Mouse (Mus musculus) embryonic fibroblast, embryonic 13.5 days (primary cell): ENCODE data around the gene Foxa3.

Experiments used
- CTCF ChIP-seq: IDR thresholded peaks from 2 replicates; pipeline ENCODE4 v1.5.1; 2011; ENCODE audit warnings: mild to moderate bottlenecking, control low read depth, low read length, moderate library complexity, borderline replicate concordance; ENCODE audit not compliant: insufficient read depth
- POLR2A ChIP-seq: IDR thresholded peaks from 2 replicates; pipeline ENCODE4 v1.6.1; 2011; ENCODE audit warnings: low read depth, mild to moderate bottlenecking, control low read depth, low read length, moderate library complexity

DNA sequence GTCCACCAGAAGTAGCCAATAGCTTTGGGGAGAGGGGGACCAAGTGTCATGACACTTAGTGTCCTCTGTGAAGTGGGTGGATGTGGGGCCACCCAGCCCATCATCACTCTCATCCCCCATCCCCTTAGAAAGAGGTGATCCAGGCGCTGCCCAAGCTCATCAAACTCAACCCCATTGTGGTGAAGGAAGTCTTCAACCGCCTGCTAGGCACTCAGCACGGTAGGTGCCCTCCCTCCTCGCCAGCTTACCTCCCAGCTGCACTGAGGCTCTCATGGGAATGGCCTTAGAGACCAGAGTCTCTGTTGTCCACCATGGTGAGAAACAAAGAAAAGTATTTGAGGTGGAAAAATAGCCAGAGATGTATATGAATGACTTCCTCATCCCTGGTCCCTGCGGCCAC lies 25.9 kb upstream of the Foxa3 start:
- TF ChIP-seq POLR2A (no peak), CTCF (no peak)
